Mouse (Mus musculus): ENCODE results near the gene Kdm2a.

The Kdm2a gene

GRCm38 (mm10) chr19:4397798-4398629 lies at the start of gene Kdm2a:
TSS of gene Kdm2a (minus strand) at chr19:4398285.
- peak; percentile 98 for DNase-seq

GRCm38 (mm10) chr19:4447445-4447844 lies 49.4 kb upstream of the Kdm2a start:
- no peak for DNase-seq

DNA sequence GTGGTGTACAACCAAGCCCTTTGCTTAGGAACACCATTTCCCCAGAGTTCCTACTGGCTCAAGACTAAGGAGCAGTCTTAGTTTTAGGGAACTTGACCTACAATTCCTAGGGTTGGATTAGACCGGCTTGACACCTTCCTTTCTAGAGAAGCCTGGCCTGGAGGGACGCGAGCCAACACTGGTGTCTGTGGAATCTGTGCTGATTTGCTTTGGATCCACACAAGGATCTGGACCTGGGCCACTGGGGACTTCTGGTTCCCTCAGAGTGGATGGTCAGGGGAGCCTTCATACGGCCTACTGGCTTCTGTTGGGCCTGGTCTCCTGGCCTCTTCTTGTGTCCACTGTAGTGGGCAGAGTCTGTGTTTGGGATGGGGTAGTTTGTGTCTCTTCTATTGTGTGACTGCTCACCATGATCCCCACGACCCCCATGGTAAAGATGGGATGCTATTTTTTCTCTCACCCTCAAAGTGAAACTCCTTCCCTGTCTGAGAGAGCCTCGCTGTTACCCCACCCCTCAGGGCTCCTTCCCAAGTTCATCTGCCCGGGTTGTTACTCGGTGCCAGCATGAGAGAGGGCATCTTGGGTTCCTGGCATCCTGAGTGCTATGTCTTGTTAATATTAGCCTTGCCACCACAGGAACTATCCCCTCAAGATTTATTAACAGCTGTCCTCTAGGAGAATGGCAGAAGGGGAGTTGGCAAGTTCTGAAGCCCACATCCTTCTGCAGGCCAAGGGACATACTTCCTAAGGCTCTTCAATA lies 48.8 kb upstream of the Kdm2a start:
- DNase-seq = no peak

- peak; percentile 96 for DNase-seq
These were observed 44.3 kb upstream of the Kdm2a start for GRCm38 (mm10) chr19:4442408-4442807.

DNA sequence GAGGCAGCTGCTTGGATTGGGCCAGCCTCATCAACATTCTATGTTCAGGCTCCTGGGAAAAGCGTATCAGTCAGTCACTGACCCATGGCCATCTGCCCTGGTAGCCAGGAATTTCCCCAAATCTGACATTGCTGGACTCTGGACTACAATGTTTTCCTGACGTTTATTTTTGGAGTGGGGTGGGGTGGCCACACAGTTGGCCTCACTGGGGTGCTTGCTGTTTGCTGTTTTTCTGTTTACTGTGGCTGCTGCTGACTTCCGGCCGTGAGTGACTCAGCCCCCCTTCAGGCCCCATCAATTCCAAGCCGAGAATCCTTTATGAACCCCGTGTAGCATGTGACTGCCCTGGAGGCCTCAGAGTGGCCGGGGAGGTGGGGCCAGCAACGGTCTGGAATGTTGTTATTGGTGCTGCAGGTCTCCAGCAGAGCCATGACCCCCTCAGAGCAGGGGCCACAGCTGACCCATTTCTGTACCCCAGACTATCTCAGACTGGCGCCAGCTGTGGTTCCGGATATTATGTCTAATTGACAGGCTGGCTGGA lies 43.6 kb upstream of the Kdm2a start:
- peak; percentile 97 for DNase-seq

DNA sequence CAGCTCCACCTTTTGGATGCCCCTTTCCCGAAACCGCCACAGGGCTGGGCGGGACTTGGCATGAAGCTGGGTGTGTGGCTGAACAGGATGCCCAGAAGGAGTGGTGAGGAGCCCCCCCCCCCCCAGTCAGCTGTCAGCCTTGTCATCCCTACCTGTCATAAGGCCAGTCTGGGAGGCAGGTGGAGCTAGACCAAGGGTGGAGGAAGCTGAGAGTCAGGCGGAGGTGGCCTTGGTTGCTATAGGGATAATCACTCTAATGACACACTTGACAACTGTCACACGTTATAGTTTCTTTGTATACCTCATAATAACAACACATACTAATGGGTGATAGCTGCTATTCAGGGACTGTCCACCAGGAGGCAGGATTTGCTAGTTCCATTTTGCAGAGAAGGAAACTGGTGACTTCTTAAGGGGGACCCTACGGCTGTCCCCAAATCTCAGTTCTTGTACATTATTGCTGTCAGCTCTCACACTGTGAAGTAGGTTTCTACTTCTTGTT lies 43.1 kb upstream of the Kdm2a start:
- peak; percentile 90 for DNase-seq

DNA sequence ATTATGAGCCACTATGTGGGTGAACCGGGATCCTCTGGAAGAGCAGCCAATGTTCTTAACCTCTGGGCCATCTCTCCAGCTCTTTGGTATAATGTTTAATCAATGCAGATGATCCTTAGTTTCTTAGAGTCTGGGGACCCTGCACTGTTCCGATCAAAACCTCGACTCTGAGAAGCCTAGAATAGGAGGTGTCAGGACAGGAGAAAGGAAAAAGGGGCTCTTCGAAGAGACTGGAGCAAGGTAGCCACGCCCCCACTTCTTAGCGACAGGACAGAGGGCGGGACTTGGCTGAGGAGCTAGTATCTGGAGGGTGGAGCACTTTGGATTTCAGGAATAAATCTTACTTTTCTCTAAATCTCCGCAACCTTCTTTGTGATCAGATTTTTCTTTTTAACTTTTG lies 42.1 kb upstream of the Kdm2a start:
- DNase-seq = peak; percentile 92

DNA sequence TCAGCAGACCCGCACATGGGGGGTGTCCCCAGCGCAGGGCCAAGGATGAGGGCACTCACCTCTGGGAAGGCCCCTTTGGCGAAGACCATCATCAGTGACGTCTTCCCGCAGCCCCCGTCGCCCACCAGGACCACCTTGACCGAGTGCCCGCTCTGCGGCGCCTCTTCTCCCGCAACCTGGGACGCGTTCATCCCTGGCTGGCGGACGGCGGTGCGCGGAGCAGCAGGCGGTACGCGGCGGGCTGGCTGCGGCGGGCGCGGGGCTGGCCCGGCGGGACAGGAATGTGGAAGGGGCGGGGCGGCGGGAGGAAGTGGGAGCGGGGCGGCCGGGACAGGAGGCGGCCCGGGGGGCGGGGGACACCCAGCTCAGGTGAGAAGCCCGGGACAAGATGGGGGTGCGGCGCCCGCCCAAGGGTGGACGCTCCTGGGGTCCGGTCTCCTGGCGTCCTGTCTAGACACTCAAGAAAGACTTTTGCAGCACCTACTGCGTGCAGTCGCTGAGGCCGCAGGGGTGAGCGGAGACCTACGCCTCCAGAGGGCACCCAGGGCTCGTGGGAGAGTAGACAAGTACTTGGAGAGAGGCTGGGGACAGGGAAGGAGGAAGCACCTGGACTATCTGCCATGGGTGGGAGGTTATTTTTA lies 41.2 kb upstream of the Kdm2a start, which contains the start of gene Rhod:
Gene Rhod (minus strand): TSS at position 272 of the 641 bp plus-strand sequence.
- peak; percentile 95 for DNase-seq

DNA sequence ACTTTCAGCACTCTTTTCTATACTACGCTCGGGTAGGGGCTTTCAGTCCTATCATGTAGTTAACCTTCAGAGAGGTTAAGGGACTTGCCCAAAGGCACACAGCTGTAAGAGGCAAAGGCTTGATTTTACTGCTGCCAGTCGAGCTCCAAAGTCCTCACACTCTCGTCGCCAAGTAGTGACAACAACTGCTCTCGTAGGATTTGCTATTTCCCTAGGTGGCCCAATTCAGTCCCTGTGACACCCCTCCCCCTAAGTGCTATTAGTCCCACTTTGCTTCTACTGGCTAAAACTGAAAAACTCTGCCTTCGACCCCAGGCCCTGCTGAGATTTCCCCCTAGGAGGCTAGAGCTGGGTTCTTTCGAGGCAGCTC lies 40.7 kb upstream of the Kdm2a start:
- no peak for DNase-seq

GRCm38 (mm10) chr19:4437886-4438285 lies 39.8 kb upstream of the Kdm2a start:
- no peak for DNase-seq

DNA sequence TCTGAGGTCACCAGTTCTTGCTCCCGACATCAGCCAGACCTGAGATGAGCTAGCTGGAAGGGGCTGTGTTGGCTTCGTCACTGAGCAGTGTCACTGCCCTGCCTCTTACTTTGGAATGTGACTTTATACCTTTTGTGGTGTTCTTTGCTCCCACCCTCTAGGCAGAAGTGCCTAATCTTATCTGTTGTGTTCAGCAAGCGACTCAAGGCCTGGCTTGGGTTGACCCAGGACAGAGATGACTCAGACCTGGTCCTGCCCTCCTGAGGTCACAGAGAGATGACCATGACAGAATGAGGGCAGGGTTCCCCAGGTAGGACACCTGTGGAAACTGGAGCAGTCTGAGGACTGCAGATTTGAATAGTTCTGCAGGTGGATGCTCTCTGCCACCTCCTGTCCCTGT lies 38.2 kb upstream of the Kdm2a start:
- DNase-seq = peak; percentile 84

GRCm38 (mm10) chr19:4434999-4435398 lies 36.9 kb upstream of the Kdm2a start:
- DNase-seq = peak; percentile 80

- peak; percentile 29 for DNase-seq
These were observed 35.7 kb upstream of the Kdm2a start for GRCm38 (mm10) chr19:4433756-4434155.

DNA sequence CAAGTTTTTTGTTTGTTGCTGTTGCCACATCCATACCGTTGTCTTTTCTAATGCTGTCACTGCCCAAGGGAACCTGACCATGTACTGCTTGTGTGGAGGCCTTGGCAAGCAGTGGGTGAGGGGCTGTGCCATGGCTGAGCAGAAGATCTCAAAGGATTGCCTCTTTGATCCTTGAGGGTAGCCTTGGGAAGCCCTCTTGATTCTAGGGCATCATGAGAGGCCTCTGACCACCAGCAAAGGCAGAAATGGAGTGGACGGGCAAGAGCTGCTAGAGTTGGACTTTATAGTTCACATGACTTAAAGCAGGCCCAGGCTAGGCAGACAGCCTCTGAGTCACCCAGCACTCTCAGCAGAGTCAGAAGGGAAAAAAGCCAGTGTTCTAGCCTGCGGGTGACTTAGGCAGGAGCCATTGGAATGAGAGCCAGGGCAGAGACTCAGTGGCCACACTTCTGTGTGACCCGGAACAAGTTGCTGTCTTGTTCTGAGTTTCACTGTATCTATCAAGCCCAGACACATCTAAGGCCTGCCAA lies 32.1 kb upstream of the Kdm2a start:
- peak; percentile 75 for DNase-seq

DNA sequence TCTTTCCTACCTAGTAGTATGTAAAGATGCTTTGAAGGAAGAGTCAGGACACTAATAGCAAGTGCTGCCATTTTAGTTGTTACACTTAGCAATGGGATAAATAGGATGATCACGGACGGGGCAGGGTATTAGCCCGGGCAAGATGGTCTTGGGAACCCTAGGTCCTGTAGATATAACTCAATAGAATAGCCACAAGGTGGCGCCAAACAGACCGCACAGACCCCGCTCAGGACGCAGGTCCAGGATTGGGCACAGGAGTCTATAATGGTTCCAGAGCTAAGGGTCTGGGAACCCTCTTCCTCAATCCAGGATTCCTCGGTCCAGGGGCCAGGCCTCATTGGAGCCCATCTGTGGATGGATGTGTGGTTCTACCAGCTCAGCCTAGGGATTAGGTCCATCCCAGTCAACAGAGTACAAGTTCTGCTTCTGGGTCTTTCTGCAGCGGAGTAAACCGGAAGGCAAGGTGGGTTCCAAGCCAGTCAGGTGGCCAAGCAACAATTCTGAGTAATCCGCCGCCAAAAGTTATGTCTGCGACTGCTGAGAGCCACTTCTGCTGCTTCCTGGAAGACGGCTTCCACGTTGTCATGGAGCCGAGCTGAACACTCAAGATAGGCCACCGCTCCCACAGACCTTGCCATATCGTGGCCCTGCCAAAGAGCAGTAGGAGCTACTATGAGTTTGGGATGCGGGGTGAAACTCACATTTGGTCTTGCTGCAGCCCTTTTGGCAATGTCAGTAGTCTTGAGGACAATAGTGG lies 27.7 kb upstream of the Kdm2a start:
- peak; percentile 88 for DNase-seq

GRCm38 (mm10) chr19:4423021-4423420 lies 24.9 kb upstream of the Kdm2a start:
- DNase-seq = peak; percentile 66

GRCm38 (mm10) chr19:4422581-4422980 lies 24.5 kb upstream of the Kdm2a start:
- DNase-seq = no peak

DNA sequence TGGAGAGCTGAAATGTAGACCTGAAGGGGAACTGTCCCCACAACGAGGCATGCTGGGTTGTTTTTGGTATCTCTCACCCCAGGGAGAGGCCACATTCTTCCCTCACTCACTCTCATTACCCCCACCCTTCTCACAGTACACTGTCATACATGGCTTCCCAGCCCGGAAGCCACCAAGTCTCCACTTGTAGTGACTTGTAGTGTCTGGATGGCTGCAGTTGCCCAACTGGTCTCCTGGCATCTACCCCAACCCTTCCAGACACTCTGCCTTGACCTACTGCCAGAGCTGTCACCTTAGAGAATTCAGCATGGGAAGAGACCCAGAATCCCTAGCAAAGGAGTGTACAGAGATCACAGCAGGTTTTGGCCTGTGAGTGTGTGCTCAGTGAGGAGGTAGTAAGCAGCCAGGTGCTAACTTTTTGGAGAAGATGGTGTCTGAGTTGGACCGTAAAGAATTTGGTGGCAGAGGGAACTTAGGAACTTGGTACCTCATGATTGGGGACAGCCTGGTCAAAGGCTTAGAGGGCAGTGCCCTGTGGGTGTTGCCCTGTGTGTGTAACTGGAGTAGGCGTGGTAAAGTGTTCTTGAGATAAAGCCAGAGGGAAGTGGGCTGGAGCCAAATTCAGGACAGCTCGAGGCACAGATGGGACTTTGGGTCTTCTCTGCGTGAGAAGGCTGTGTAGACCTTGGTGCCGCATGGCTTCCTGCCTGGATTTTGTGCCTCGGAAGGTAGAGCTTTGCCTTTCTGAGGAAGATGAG lies 22.2 kb upstream of the Kdm2a start:
- DNase-seq = peak; percentile 89

DNA sequence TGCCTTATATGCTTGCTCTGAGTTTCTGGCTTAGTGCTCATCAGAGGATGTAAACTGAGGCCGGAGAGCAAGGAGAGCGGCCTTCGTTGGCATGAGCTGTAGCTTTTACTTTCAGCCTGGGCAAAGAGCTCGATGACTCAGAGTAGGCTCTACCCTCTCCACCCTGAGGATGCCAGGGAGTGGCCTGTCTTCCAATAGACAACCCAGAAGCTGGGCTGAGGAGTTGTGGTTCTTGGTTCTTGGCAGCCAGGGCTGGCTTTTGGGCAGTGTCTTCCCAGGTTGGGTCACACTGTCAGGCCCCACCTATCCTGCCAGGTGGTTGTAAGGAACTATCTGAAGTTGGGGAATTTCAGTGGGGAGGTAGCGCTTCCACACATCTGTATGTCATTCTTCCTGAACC lies 21.6 kb upstream of the Kdm2a start:
- peak; percentile 76 for DNase-seq

DNA sequence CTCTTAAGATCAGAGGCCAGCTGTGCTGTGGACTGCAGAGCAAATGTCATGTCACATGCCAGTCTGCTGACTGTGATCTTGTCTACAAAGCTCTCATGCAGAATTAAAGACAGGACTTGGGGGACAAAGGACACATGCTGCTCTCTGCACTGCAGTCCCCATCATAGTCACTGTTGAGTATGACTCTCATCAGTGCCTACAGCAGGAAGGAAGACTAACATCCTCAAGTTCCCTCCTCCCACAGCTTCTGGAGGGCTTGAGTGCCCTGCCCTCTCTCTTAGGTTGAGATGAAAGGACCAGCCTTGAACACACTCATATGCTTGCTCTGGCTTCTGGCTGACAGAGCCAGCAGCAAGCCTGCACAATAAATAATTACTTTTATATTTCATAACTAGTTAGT lies 19.6 kb upstream of the Kdm2a start:
- DNase-seq = peak; percentile 52

GRCm38 (mm10) chr19:4417183-4417582 lies 19.1 kb upstream of the Kdm2a start:
- peak; percentile 92 for DNase-seq

All from heart, adult 11 months (tissue).